Mouse (Mus musculus) forebrain, embryonic 10.5 days (tissue): Measurements from ENCODE around the gene Sub1. TPM values are rescaled to one million over a fixed set of nuclear protein-coding genes. Genes with fewer than 3 reads are reported as not detected.

Source experiments
- DNase-seq: peaks from one replicate; pipeline ENCODE4 v3.0.0-alpha.2; 2017; ENCODE audit warnings: low spot score; ENCODE audit errors: extremely low spot score
- H3K27ac ChIP-seq: fragments of 300-500 bp; sonication (generic); 2 replicates; pipeline ENCODE4 v1.5.1; 2016; ENCODE audit warnings: mild to moderate bottlenecking
- H3K27me3 ChIP-seq: fragments of 300-500 bp; sonication (generic); 2 replicates; pipeline ENCODE4 v1.6.1; 2016; ENCODE audit warnings: mild to moderate bottlenecking; ENCODE audit not compliant: poor library complexity, severe bottlenecking
- H3K36me3 ChIP-seq: fragments of 300-500 bp; sonication (generic); replicated peaks from 2 replicates; pipeline ENCODE4 v1.6.1; 2016; ENCODE audit warnings: mild to moderate bottlenecking, moderate library complexity
- H3K4me1 ChIP-seq: fragments of 300-500 bp; sonication (generic); 2 replicates; pipeline ENCODE4 v1.6.1; 2016
- H3K4me3 ChIP-seq: fragments of 300-500 bp; sonication (generic); 2 replicates; pipeline ENCODE4 v1.5.1; 2016; ENCODE audit warnings: mild to moderate bottlenecking, moderate library complexity
- H3K9me3 ChIP-seq: fragments of 300-500 bp; sonication (generic); 2 replicates; pipeline ENCODE4 v1.6.1; 2016; ENCODE audit warnings: mild to moderate bottlenecking, moderate library complexity
- WGBS: fragments of 180-500 bp; shearing (Covaris S2); methylation state at CpG from one replicate; pipeline ENCODE4 v1.1.7; 2016; 5-methylcytosine and 5-hydroxymethylcytosine counted together
- polyA plus RNA-seq: library from polyadenylated mRNA; unstranded; fragments of >200 nt; fragmentation: Nextera tagmentation; extraction: Ambion mirVana; gene quantifications from 2 replicates; pipeline ENCODE4 v1.2.1, GENCODE M21; 2016

The Sub1 gene
- polyA plus RNA-seq, 1 experiment from 2014 or later = 744 TPM

DNA sequence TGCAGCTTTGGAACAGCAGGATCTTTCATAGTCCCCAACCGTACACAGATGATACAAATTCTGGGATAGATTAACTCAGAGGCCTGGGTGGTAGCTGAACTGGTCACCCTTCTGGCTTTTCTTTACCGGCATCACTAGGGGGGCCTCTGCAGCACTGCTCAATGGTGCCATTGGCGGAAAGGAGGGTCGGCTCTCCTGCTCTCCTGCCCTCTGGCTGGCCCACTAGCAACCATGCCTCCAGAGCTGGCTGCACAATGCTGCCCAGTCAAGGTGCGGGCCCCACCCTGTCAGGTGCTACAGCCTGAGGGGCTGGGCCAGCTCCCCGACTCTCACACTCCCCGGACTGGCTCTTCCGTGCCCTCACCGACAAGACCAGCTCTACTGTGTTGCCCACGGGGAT is 46.6 kb downstream of the Sub1 start:
- H3K27me3 ChIP-seq = no peaks in the 10 kb centered on the region
- no peak overlapping the region for H3K4me3 ChIP-seq
- DNase-seq = no peak
- no peaks in the 10 kb centered on the region for H3K36me3 ChIP-seq
- no peak overlapping the region for H3K27ac ChIP-seq
- no peaks in the 10 kb centered on the region for H3K4me1 ChIP-seq
- no peaks in the 10 kb centered on the region for H3K9me3 ChIP-seq
- WGBS = 85% methylated on average over 10 of the region's 10 CpGs

DNA sequence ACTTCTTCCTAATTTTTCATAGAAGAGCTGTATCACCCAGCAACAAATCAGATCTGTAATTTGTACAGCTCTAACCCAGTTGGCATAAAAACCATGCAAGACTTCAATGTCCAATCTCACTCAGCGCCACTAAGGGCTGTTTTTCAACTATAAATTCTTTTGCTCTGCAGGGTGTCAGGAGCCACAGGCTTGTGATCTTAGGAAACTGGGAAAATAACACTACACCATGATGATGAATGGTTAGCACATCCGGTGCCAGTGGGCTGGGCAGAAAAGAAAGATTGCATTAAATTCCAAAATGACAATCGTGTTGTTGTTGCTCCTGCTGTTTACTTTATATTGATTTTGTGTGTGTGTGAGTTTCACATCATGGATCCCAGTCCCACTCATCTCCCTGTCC is 47.3 kb downstream of the Sub1 start:
- 95% methylated on average over 3 of the region's 3 CpGs for WGBS
- Histone ChIP-seq H3K9me3 (no peaks in the 10 kb centered on the region), H3K4me1 (no peaks in the 10 kb centered on the region)

DNA sequence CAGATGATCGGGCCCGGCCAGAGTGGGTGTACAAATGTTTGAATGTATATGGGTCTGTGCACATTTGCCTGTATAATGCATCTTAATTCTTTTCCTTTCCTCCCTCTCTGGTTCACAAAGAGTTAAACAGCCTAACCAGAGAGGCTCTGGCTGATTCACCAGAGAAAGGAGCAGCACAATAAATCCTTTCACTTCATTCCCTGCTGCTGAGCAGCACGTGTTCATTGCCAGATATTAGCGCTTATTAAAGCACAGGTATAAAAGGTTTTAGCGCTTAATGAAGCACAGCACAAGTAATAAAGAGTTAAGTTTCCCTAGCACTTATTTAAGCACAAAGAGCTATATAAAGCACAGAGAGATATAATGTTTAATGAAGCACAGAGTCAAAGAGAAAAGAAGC is 55.9 kb downstream of the Sub1 start:
- H3K4me3 ChIP-seq = no peak overlapping the region
- no peak for DNase-seq
- peaks cover 9% of the 10 kb centered on the region for H3K4me1 ChIP-seq
- H3K9me3 ChIP-seq = no peaks in the 10 kb centered on the region
- peaks cover 53% of the 10 kb centered on the region for H3K27me3 ChIP-seq
- no peaks in the 10 kb centered on the region for H3K36me3 ChIP-seq
- H3K27ac ChIP-seq = no peak overlapping the region
- whole genome bisulfite sequencing = 40% methylated on average over 5 of the region's 5 CpGs

More for the DNA sequence above, 47.3 kb downstream of the Sub1 start:
- H3K27ac ChIP-seq = no peak overlapping the region
- no peak for DNase-seq
- no peaks in the 10 kb centered on the region for H3K36me3 ChIP-seq
- H3K4me3 ChIP-seq = no peak overlapping the region
- peaks cover 3% of the 10 kb centered on the region; the same call in 1 of the 2 replicates for H3K27me3 ChIP-seq

Other genes starting within 250 kb of the Sub1 start
- 2.4 and 2.6 TPM in 2 replicates for gene Npr3, start 89.7 kb downstream of the Sub1 start, polyA plus RNA-seq
- 126 and 135 TPM in 2 replicates for gene Zfr, start 120.8 kb upstream of the Sub1 start, polyA plus RNA-seq
- gene Mtmr12, start 208.0 kb upstream of the Sub1 start, polyA plus RNA-seq = 15.4 and 15.9 TPM in 2 replicates